Mouse (Mus musculus) adrenal gland, adult (tissue): ENCODE data around the gene Cmtm7.

ENCODE experiments used
- DNase-seq, 2 experiments: peaks; one replicate each; pipeline ENCODE4 v3.0.0; 2022 to 2023; ENCODE audit warnings: low spot score in 1 of 2; ENCODE audit not compliant: inconsistent age in 2 of 2

Cmtm7 gene

GRCm38 (mm10) chr9:114796473-114797050 is 14.9 kb upstream of the Cmtm7 start:
- DNase-seq = no peak

GRCm38 (mm10) chr9:114794491-114794890 is 12.8 kb upstream of the Cmtm7 start:
- DNase-seq = no peak

GRCm38 (mm10) chr9:114793764-114794295 is 12.2 kb upstream of the Cmtm7 start:
- no peak for DNase-seq

GRCm38 (mm10) chr9:114789989-114790388 is 8.3 kb upstream of the Cmtm7 start:
- DNase-seq = no peak

GRCm38 (mm10) chr9:114789557-114789956 is 7.9 kb upstream of the Cmtm7 start:
- DNase-seq = no peak

GRCm38 (mm10) chr9:114788697-114789096 is 7.0 kb upstream of the Cmtm7 start:
- DNase-seq = no peak

GRCm38 (mm10) chr9:114787716-114788115 is 6.1 kb upstream of the Cmtm7 start:
- no peak for DNase-seq

- no peak for DNase-seq
Measured at GRCm38 (mm10) chr9:114787134-114787533, 5.5 kb upstream of the Cmtm7 start.

- no peak for DNase-seq
Measured at GRCm38 (mm10) chr9:114785432-114786125, 3.9 kb upstream of the Cmtm7 start.

- peak; percentile 64 to 86 for DNase-seq
Measured at GRCm38 (mm10) chr9:114780746-114781525, 720 bp downstream of the Cmtm7 start.

- peak; percentile 26 to 67 for DNase-seq
Measured at GRCm38 (mm10) chr9:114779984-114780745, 1.5 kb downstream of the Cmtm7 start.

- no peak for DNase-seq
Measured at GRCm38 (mm10) chr9:114778877-114779276, 2.8 kb downstream of the Cmtm7 start.

GRCm38 (mm10) chr9:114778047-114778390 is 3.6 kb downstream of the Cmtm7 start:
- no peak for DNase-seq

GRCm38 (mm10) chr9:114777178-114778046 is 4.2 kb downstream of the Cmtm7 start:
- DNase-seq = peak in 1 of 2 experiments; percentile 53

GRCm38 (mm10) chr9:114776361-114776760 is 5.3 kb downstream of the Cmtm7 start:
- no peak for DNase-seq

GRCm38 (mm10) chr9:114775272-114775671 is 6.4 kb downstream of the Cmtm7 start:
- DNase-seq = peak in 1 of 2 experiments; percentile 57

GRCm38 (mm10) chr9:114774629-114775028 is 7.0 kb downstream of the Cmtm7 start:
- peak in 1 of 2 experiments; percentile 69 for DNase-seq

GRCm38 (mm10) chr9:114771565-114771964 is 10.1 kb downstream of the Cmtm7 start:
- DNase-seq = no peak

GRCm38 (mm10) chr9:114770224-114770623 is 11.4 kb downstream of the Cmtm7 start:
- DNase-seq = no peak

- no peak for DNase-seq
Measured at GRCm38 (mm10) chr9:114768066-114768465, 13.6 kb downstream of the Cmtm7 start.
